Mouse (Mus musculus) liver, postnatal 0 days (tissue): ENCODE results near the gene B020031M17Rik.
"Not testable (repeated sequence)": the region's sequence is repeated elsewhere in the genome, so short reads cannot be mapped to it uniquely, and the experiment has no call there.

Source experiments
- CTCF ChIP-seq: sonication (generic); IDR thresholded peaks from 2 replicates; pipeline ENCODE4 v1.5.1; 2016; ENCODE audit warnings: antibody characterized with exemption, low read depth
- EP300 ChIP-seq: IDR thresholded peaks from 2 replicates; pipeline ENCODE4 v1.6.1; 2016; ENCODE audit warnings: antibody characterized with exemption, low read depth, mild to moderate bottlenecking

DNA sequence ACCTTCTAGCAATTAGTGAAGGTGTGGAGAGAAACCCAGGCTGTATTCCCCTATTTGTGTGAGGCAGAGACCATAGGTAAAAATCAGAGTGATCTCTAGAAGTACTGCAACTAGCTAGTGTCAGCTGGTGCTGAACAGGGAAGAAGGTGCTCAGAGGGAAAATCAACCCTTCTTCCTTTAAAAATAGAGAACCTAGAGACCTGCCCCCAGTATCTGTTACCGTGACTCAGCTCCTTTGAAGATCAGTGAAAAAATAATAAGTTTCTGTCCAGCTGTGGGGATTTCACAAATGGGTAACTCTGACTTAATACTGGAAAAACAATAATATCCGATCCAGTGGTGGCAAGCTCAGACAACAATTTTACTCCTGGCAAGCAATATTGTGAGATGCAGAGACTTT is 4.5 kb upstream of the B020031M17Rik start:
- not testable (repeated sequence) for TF ChIP-seq CTCF, EP300
